Mouse (Mus musculus) hindbrain, embryonic 10.5 days (tissue): ENCODE data around the gene Ap3d1. TPM values are rescaled to one million over a fixed set of nuclear protein-coding genes. Genes with fewer than 3 reads are reported as not detected.

Source experiments
- DNase-seq: peaks from one replicate; pipeline ENCODE4 v3.0.0-alpha.2; 2017; ENCODE audit warnings: low spot score
- H3K27ac ChIP-seq: fragments of 300-500 bp; sonication (generic); 2 replicates; pipeline ENCODE4 v1.5.1; 2016; ENCODE audit warnings: mild to moderate bottlenecking, moderate library complexity
- H3K27me3 ChIP-seq: fragments of 300-500 bp; sonication (generic); 2 replicates; pipeline ENCODE4 v1.6.1; 2016; ENCODE audit warnings: mild to moderate bottlenecking; ENCODE audit not compliant: poor library complexity, insufficient read depth, severe bottlenecking
- H3K36me3 ChIP-seq: fragments of 300-500 bp; sonication (generic); 2 replicates; pipeline ENCODE4 v1.6.1; 2016; ENCODE audit warnings: mild to moderate bottlenecking, moderate library complexity
- H3K4me1 ChIP-seq: fragments of 300-500 bp; sonication (generic); replicated peaks from 2 replicates; pipeline ENCODE4 v1.6.1; 2016; ENCODE audit warnings: mild to moderate bottlenecking
- H3K4me3 ChIP-seq: fragments of 300-500 bp; sonication (generic); 2 replicates; pipeline ENCODE4 v1.5.1; 2016; ENCODE audit warnings: mild to moderate bottlenecking, moderate library complexity
- H3K9me3 ChIP-seq: fragments of 300-500 bp; sonication (generic); 2 replicates; pipeline ENCODE4 v1.6.1; 2016; ENCODE audit warnings: mild to moderate bottlenecking, moderate library complexity
- WGBS: fragments of 180-500 bp; shearing (Covaris S2); methylation state at CpG from one replicate; pipeline ENCODE4 v1.1.7; 2016; 5-methylcytosine and 5-hydroxymethylcytosine counted together
- polyA plus RNA-seq: library from polyadenylated mRNA; unstranded; fragments of >200 nt; fragmentation: Nextera tagmentation; extraction: Ambion mirVana; gene quantifications from 2 replicates; pipeline ENCODE4 v1.2.1, GENCODE M21; 2016

The Ap3d1 gene
- polyA plus RNA-seq, 1 experiment from 2014 or later = 65.8 TPM

GRCm38 (mm10) chr10:80664197-80665015, 77.7 kb downstream of the Ap3d1 start:
- Histone ChIP-seq H3K27me3 (no peaks in the 10 kb centered on the region), H3K36me3 (peaks cover 41% of the 10 kb centered on the region), H3K9me3 (no peaks in the 10 kb centered on the region), H3K27ac (peak overlapping the region; percentile 26), H3K4me3 (peak overlapping the region; percentile 10), H3K4me1 (peaks cover 49% of the 10 kb centered on the region)
- DNase-seq = peak; percentile 40
- WGBS = 45% methylated on average over 16 of the region's 16 CpGs

GRCm38 (mm10) chr10:80663485-80664196, 78.4 kb downstream of the Ap3d1 start:
- no peak for DNase-seq
- WGBS = 64% methylated on average over 5 of the region's 5 CpGs
- Histone ChIP-seq H3K9me3 (no peaks in the 10 kb centered on the region), H3K36me3 (peaks cover 34% of the 10 kb centered on the region), H3K27ac (peak overlapping the region; percentile 40; the same call in 1 of the 2 replicates), H3K4me3 (no peak overlapping the region), H3K4me1 (peaks cover 51% of the 10 kb centered on the region), H3K27me3 (no peaks in the 10 kb centered on the region)

- Histone ChIP-seq H3K4me1 (peaks cover 51% of the 10 kb centered on the region), H3K27me3 (no peaks in the 10 kb centered on the region), H3K9me3 (no peaks in the 10 kb centered on the region), H3K27ac (no peak overlapping the region), H3K4me3 (no peak overlapping the region), H3K36me3 (peaks cover 9% of the 10 kb centered on the region)
- DNase-seq = peak; percentile 52
- WGBS = 33% methylated on average over 5 of the region's 5 CpGs
Measured at GRCm38 (mm10) chr10:80661149-80661548, 80.9 kb downstream of the Ap3d1 start.

DNA sequence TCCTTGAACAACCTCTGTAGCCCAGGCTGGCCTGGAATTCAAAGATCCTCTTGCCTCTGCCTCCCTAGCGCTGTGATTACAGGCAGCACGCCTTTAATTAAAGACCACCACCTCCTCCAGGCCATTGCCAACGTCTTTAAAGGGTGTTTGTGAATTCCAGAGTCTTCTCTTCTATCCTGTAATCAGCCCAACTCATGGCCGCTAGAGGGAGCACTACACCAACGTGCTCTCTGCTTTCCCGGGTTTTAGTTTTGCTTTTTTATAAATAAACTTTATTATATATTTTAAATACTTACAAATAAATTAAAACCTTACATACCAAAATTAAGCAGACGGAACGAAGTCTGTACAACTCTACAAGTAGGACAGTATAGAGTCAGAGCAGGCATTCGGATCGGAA, 82.9 kb downstream of the Ap3d1 start:
- Histone ChIP-seq H3K4me3 (peak overlapping the region; percentile 16; the same call in 1 of the 2 replicates), H3K27me3 (no peaks in the 10 kb centered on the region), H3K4me1 (peaks cover 51% of the 10 kb centered on the region), H3K9me3 (no peaks in the 10 kb centered on the region), H3K36me3 (no peaks in the 10 kb centered on the region), H3K27ac (peak overlapping the region; percentile 70)
- peak; percentile 70 for DNase-seq
- 19% methylated on average over 10 of the region's 10 CpGs for WGBS

GRCm38 (mm10) chr10:80658841-80659202, 83.2 kb downstream of the Ap3d1 start:
- Histone ChIP-seq H3K9me3 (no peaks in the 10 kb centered on the region), H3K4me3 (0 out of 2 replicates have a peak overlapping the region, but pooled peaks have one; percentile 16), H3K4me1 (peaks cover 51% of the 10 kb centered on the region), H3K36me3 (no peaks in the 10 kb centered on the region), H3K27ac (peak overlapping the region; percentile 70), H3K27me3 (no peaks in the 10 kb centered on the region)
- 57% methylated on average over 4 of the region's 4 CpGs for WGBS
- no peak for DNase-seq

DNA sequence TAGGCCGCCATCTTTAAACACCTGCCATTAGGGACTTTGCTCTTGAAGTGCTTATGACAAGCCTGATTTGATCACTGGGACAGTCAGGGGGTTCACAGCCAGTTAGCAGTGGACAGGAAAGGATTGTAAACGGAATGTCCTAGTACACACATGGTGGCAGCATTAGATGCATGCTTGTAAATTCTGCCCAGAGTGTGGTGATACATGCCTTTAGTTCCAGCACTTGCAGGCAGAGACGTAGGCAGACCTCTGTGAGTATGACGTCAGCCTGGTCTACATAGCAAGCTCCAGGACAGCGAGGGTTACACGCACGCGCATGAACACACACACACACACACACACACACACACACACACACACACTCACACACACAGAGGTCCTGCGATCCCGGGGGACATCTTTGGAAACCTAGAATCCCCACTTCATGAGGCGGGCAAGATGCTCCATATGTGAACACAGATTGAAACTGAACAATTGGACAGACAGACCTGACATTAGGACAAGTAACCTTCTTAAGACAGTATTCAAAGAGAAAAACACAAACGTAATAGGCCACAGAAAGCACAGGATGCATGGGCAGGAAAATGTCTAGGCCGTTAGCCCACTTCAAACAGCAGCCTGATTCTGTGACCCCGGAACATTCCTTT, 83.7 kb downstream of the Ap3d1 start:
- Histone ChIP-seq H3K9me3 (no peaks in the 10 kb centered on the region), H3K36me3 (0 out of 2 replicates have a peak, but pooled peaks cover under 1% of the 10 kb centered on the region), H3K4me1 (peaks cover 51% of the 10 kb centered on the region), H3K4me3 (no peak overlapping the region), H3K27ac (no peak overlapping the region), H3K27me3 (no peaks in the 10 kb centered on the region)
- no peak for DNase-seq
- 88% methylated on average over 14 of the region's 14 CpGs for WGBS

Other genes starting within 250 kb of the Ap3d1 start
- 1.1 and 2.0 TPM in 2 replicates for gene Onecut3, start 247.4 kb downstream of the Ap3d1 start, polyA plus RNA-seq
- gene Atp8b3, start 203.1 kb downstream of the Ap3d1 start, polyA plus RNA-seq = 0.56 and 0.90 TPM in 2 replicates
- 33.3 and 38.5 TPM in 2 replicates for gene Rexo1, start 180.7 kb downstream of the Ap3d1 start, polyA plus RNA-seq
- 6.9 and 7.3 TPM in 2 replicates for gene Klf16, start 164.9 kb downstream of the Ap3d1 start, polyA plus RNA-seq
- gene Abhd17a, start 151.9 kb downstream of the Ap3d1 start, polyA plus RNA-seq = 89.1 and 109 TPM in 2 replicates
- 89.9 and 92.0 TPM in 2 replicates for gene Scamp4, start 139.4 kb downstream of the Ap3d1 start, polyA plus RNA-seq
- 11.0 and 11.3 TPM in 2 replicates for gene Adat3, start 139.4 kb downstream of the Ap3d1 start, polyA plus RNA-seq
- 4.6 and 5.5 TPM in 2 replicates for gene Gm49322, start 136.2 kb downstream of the Ap3d1 start, polyA plus RNA-seq
- 169 and 180 TPM in 2 replicates for gene Csnk1g2, start 119.4 kb downstream of the Ap3d1 start, polyA plus RNA-seq
- 77.0 and 77.1 TPM in 2 replicates for gene Btbd2, start 85.2 kb downstream of the Ap3d1 start, polyA plus RNA-seq
- gene Mknk2, start 64.2 kb downstream of the Ap3d1 start, polyA plus RNA-seq = 93.2 and 97.8 TPM in 2 replicates
- 68.8 and 77.2 TPM in 2 replicates for gene Mob3a, start 40.3 kb downstream of the Ap3d1 start, polyA plus RNA-seq
- gene Izumo4, start 40.1 kb downstream of the Ap3d1 start, polyA plus RNA-seq = 13.7 and 18.7 TPM in 2 replicates
- 20.3 and 22.8 TPM in 2 replicates for gene Dot1l, start 12.9 kb upstream of the Ap3d1 start, polyA plus RNA-seq
- 109 and 119 TPM in 2 replicates for gene Sf3a2, start 55.9 kb upstream of the Ap3d1 start, polyA plus RNA-seq
- gene Plekhj1, start 56.4 kb upstream of the Ap3d1 start, polyA plus RNA-seq = 189 and 192 TPM in 2 replicates
- gene Amh, start 63.0 kb upstream of the Ap3d1 start, polyA plus RNA-seq = 0.12 and 0.16 TPM in 2 replicates
- 0.65 and 0.68 TPM in 2 replicates for gene Jsrp1, start 71.2 kb upstream of the Ap3d1 start, polyA plus RNA-seq
- gene Oaz1, start 84.4 kb upstream of the Ap3d1 start, polyA plus RNA-seq = 2,287 and 2,328 TPM in 2 replicates
- 0.61 and 0.93 TPM in 2 replicates for gene Lingo3, start 101.8 kb upstream of the Ap3d1 start, polyA plus RNA-seq
- 314 and 327 TPM in 2 replicates for gene Lsm7, start 112.9 kb upstream of the Ap3d1 start, polyA plus RNA-seq
- gene Sppl2b, start 113.0 kb upstream of the Ap3d1 start, polyA plus RNA-seq = 46.3 and 52.9 TPM in 2 replicates
- 0.04 and 0.14 TPM in 2 replicates for gene Tmprss9, start 129.6 kb upstream of the Ap3d1 start, polyA plus RNA-seq
- gene Timm13, start 158.7 kb upstream of the Ap3d1 start, polyA plus RNA-seq = 374 and 391 TPM in 2 replicates
- gene Lmnb2, start 176.0 kb upstream of the Ap3d1 start, polyA plus RNA-seq = 65.8 and 78.4 TPM in 2 replicates
- 9.8 and 11.8 TPM in 2 replicates for gene Gadd45b, start 187.8 kb upstream of the Ap3d1 start, polyA plus RNA-seq